Mouse (Mus musculus) liver, embryonic 11.5 days (tissue): Measurements from ENCODE around the gene Chst10. TPM values are rescaled to one million over a fixed set of nuclear protein-coding genes. Genes with fewer than 3 reads are reported as not detected.
A peak's percentile ranks its signal among the peaks of the same experiment; 100 is the strongest.

Source experiments
- ATAC-seq: fragments of 200-750 bp; cut with Nextera tagmentation; replicated peaks from 2 replicates; pipeline ENCODE4 v1.8.0; 2017; ENCODE audit warnings: moderate number of reproducible peaks, mild to moderate bottlenecking, moderate TSS enrichment, moderate library complexity; ENCODE audit not compliant: low FRiP score
- DNase-seq: peaks from one replicate; pipeline ENCODE4 v3.0.0-alpha.2; 2017; ENCODE audit warnings: low spot score
- H3K27ac ChIP-seq: fragments of 300-500 bp; sonication (generic); 2 replicates; pipeline ENCODE4 v1.5.1; 2014; ENCODE audit warnings: mild to moderate bottlenecking, low read depth, low read length, control low read depth
- H3K27me3 ChIP-seq: fragments of 300-500 bp; sonication (generic); replicated peaks from 2 replicates; pipeline ENCODE4 v1.6.1; 2014; ENCODE audit warnings: low read length, mixed read lengths; ENCODE audit not compliant: control insufficient read depth, insufficient read depth
- H3K36me3 ChIP-seq: fragments of 300-500 bp; sonication (generic); 2 replicates; pipeline ENCODE4 v1.6.1; 2014; ENCODE audit warnings: mild to moderate bottlenecking, low read length, moderate library complexity, mixed read lengths; ENCODE audit not compliant: control insufficient read depth, insufficient read depth
- H3K4me1 ChIP-seq: fragments of 300-500 bp; sonication (generic); replicated peaks from 2 replicates; pipeline ENCODE4 v1.6.1; 2014; ENCODE audit warnings: low read length, mixed read lengths; ENCODE audit not compliant: control insufficient read depth, insufficient read depth
- H3K4me2 ChIP-seq: fragments of 300-500 bp; sonication (generic); 2 replicates; pipeline ENCODE4 v1.6.1; 2014; ENCODE audit warnings: mild to moderate bottlenecking, control low read depth, moderate library complexity
- H3K4me3 ChIP-seq: fragments of 300-500 bp; sonication (generic); 2 replicates; pipeline ENCODE4 v1.5.1; 2014; ENCODE audit warnings: low read depth, low read length, control low read depth
- H3K9ac ChIP-seq: fragments of 300-500 bp; sonication (generic); 2 replicates; pipeline ENCODE4 v1.6.1; 2014; ENCODE audit warnings: low read depth, low read length, control low read depth
- H3K9me3 ChIP-seq: fragments of 300-500 bp; sonication (generic); 2 replicates; pipeline ENCODE4 v1.6.1; 2016; ENCODE audit warnings: low read length, inconsistent platforms, mixed read lengths; ENCODE audit not compliant: control insufficient read depth
- WGBS: fragments of 180-500 bp; shearing (Covaris S2); extraction: QIAGEN DNeasy Blood & Tissue Kit; methylation state at CpG from one replicate; pipeline ENCODE4 v1.1.7; 2014; 5-methylcytosine and 5-hydroxymethylcytosine counted together
- polyA plus RNA-seq: library from polyadenylated mRNA; unstranded; fragments of >200 nt; fragmentation: Nextera tagmentation; extraction: Ambion mirVana; gene quantifications from 2 replicates; pipeline ENCODE4 v1.2.1, GENCODE M21; 2014

The Chst10 gene
- polyA plus RNA-seq, 1 experiment from 2014 or later = 2.9 TPM

GRCm38 (mm10) chr1:38839944-38840343 lies 58.0 kb downstream of the Chst10 start:
- H3K4me2 ChIP-seq = no peak overlapping the region
- no peaks in the 10 kb centered on the region for H3K36me3 ChIP-seq
- peaks cover 33% of the 10 kb centered on the region for H3K27me3 ChIP-seq
- H3K4me1 ChIP-seq = peaks cover 5% of the 10 kb centered on the region
- no peak overlapping the region for H3K9ac ChIP-seq
- H3K27ac ChIP-seq = no peak overlapping the region
- ATAC-seq = no peak
- no peak overlapping the region for H3K4me3 ChIP-seq
- H3K9me3 ChIP-seq = no peaks in the 10 kb centered on the region
- 41% methylated on average over 1 of the region's 1 CpGs for WGBS
- no peak for DNase-seq

DNA sequence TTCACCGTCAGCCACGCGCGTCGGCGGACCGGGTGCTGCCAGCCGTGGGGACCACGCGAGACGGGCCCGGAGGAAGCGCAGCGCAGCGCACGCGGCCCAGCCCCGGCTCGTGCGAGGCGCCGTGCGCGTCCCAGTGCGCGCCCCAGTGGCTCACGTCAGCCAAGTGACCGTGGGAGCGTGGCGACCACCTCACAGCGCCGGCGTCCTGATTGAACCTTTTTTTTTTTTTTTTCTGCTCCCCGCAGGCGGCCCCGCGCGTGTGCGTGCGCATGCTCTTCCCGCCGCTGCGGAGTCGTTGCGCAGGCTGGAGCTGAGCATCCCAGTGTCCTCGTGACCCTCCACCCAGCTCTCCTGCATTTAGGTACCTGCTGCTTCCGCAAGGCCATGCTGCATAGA lies 61.5 kb downstream of the Chst10 start, which contains the start of gene Lonrf2:
Gene Lonrf2 (minus strand): TSS at position 235 of the 396 bp plus-strand sequence.
- WGBS = 5% methylated on average over 46 of the region's 47 CpGs
- Histone ChIP-seq H3K9ac (0 out of 2 replicates have a peak within 1 kb of the TSS, but pooled peaks have one; percentile 26), H3K27ac (no peak within 1 kb of the TSS)

GRCm38 (mm10) chr1:38835568-38836476 lies 62.1 kb downstream of the Chst10 start:
- 0 out of 2 replicates have a peak overlapping the region, but pooled peaks have one; percentile 26 for H3K9ac ChIP-seq
- peak overlapping the region; percentile 79 for H3K4me2 ChIP-seq
- H3K27ac ChIP-seq = no peak overlapping the region
- ATAC-seq (0 out of 2 replicates have a peak, but pooled peaks have one; percentile 18), DNase-seq (peak; percentile 36)
- H3K27me3 ChIP-seq = peaks cover 38% of the 10 kb centered on the region
- 4% methylated on average over 91 of the region's 103 CpGs for WGBS
- H3K4me3 ChIP-seq = peak overlapping the region; percentile 53
- H3K9me3 ChIP-seq = no peaks in the 10 kb centered on the region
- H3K36me3 ChIP-seq = no peaks in the 10 kb centered on the region
- peaks cover 5% of the 10 kb centered on the region for H3K4me1 ChIP-seq

More for the DNA sequence above, 61.5 kb downstream of the Chst10 start, which contains the start of gene Lonrf2:
- ATAC-seq (no peak), DNase-seq (peak; percentile 33)
- Histone ChIP-seq H3K36me3 (no peaks in the 10 kb centered on the region), H3K27me3 (peaks cover 38% of the 10 kb centered on the region), H3K4me1 (peaks cover 5% of the 10 kb centered on the region), H3K4me3 (peak within 1 kb of the TSS; percentile 53), H3K4me2 (peak within 1 kb of the TSS; percentile 79), H3K9me3 (no peaks in the 10 kb centered on the region)

DNA sequence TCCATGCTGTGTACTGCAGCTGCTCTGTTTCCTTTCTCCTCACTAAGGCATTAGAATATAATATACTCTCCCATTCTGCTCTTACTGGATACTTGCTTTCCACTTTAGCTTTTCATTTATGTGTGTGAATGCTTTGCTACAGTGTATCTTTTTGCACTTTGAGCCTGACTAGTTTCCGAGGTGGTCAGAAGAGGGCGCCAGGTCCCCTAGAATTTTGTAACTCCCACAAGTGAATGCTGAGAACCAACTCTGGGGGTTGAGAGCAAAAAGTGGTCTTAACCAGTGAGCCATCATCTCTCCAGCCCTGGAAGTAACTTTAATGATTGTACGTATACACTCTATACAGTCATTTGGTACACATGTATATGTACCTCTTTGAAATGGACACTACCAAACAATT lies 63.1 kb downstream of the Chst10 start:
- no peak overlapping the region for H3K9ac ChIP-seq
- DNase-seq = no peak
- WGBS = 29% methylated on average over 3 of the region's 3 CpGs
- no peaks in the 10 kb centered on the region for H3K36me3 ChIP-seq
- peaks cover 38% of the 10 kb centered on the region for H3K27me3 ChIP-seq
- no peak overlapping the region for H3K4me2 ChIP-seq
- no peak overlapping the region for H3K27ac ChIP-seq
- no peak overlapping the region for H3K4me3 ChIP-seq
- H3K4me1 ChIP-seq = peaks cover 5% of the 10 kb centered on the region
- H3K9me3 ChIP-seq = no peaks in the 10 kb centered on the region
- ATAC-seq = no peak

DNA sequence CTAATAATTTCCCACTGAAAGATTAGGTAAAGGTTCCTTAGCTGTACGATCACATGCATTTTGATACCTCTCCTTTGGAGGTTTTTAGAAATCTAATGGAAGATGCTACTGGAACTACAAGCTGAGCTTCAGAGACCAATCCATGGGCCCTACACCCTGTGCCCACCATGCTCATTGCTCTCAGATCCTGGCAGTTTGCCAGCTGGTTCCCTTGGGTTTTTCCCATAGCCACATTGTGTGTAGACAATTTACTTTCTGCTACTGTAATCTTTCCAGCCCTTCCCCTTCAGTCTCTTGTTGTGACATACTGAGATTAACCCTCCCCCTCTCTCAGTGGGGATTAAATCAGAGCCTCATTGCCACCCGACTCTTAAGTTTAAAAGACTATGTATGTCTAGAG lies 73.0 kb downstream of the Chst10 start:
- WGBS = 55% methylated on average over 2 of the region's 2 CpGs
- Histone ChIP-seq H3K4me1 (no peaks in the 10 kb centered on the region), H3K36me3 (no peaks in the 10 kb centered on the region), H3K9ac (no peak overlapping the region), H3K4me3 (no peak overlapping the region), H3K27me3 (no peaks in the 10 kb centered on the region; the same call in 1 of the 2 replicates), H3K9me3 (no peaks in the 10 kb centered on the region), H3K4me2 (no peak overlapping the region), H3K27ac (no peak overlapping the region)
- DNase-seq (no peak), ATAC-seq (no peak)

GRCm38 (mm10) chr1:38823851-38824250 lies 74.1 kb downstream of the Chst10 start:
- 64% methylated on average over 2 of the region's 2 CpGs for WGBS
- H3K36me3 ChIP-seq = no peaks in the 10 kb centered on the region
- H3K27ac ChIP-seq = no peak overlapping the region
- no peak overlapping the region for H3K4me3 ChIP-seq
- H3K4me1 ChIP-seq = no peaks in the 10 kb centered on the region
- H3K27me3 ChIP-seq = no peaks in the 10 kb centered on the region; the same call in 1 of the 2 replicates
- no peak overlapping the region for H3K4me2 ChIP-seq
- no peak for ATAC-seq
- no peak for DNase-seq
- no peak overlapping the region for H3K9ac ChIP-seq
- no peaks in the 10 kb centered on the region for H3K9me3 ChIP-seq

- Histone ChIP-seq H3K4me3 (no peak overlapping the region), H3K9me3 (no peaks in the 10 kb centered on the region), H3K4me1 (no peaks in the 10 kb centered on the region), H3K27me3 (no peaks in the 10 kb centered on the region; the same call in 1 of the 2 replicates), H3K4me2 (no peak overlapping the region), H3K36me3 (no peaks in the 10 kb centered on the region), H3K27ac (no peak overlapping the region), H3K9ac (no peak overlapping the region)
- DNase-seq = no peak
- no peak for ATAC-seq
These were observed 78.3 kb downstream of the Chst10 start for GRCm38 (mm10) chr1:38819691-38820090.

DNA sequence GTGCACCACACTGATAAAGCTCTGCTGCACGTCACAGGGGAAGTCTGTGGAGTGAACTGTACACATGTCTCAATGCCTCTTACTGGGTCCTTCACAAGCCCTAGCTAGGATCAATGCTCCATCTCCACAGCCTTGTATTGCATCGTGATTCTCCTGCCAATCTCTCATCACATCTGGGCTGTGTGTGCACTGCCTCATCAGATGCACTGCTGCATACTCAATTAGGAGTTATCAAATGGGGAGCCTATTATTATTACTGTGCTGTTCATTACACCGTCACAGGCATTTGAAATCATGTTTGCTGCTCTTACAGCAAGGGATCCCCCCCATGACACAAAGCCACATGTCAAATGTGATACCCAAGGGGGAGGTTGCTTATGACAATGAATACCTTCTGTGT lies 80.3 kb downstream of the Chst10 start:
- no peak overlapping the region for H3K27ac ChIP-seq
- 66% methylated on average over 3 of the region's 3 CpGs for WGBS
- no peaks in the 10 kb centered on the region for H3K27me3 ChIP-seq
- H3K36me3 ChIP-seq = no peaks in the 10 kb centered on the region
- H3K4me2 ChIP-seq = no peak overlapping the region
- no peak overlapping the region for H3K4me3 ChIP-seq
- no peak for DNase-seq
- no peaks in the 10 kb centered on the region for H3K9me3 ChIP-seq
- ATAC-seq = no peak
- no peaks in the 10 kb centered on the region for H3K4me1 ChIP-seq
- no peak overlapping the region for H3K9ac ChIP-seq

DNA sequence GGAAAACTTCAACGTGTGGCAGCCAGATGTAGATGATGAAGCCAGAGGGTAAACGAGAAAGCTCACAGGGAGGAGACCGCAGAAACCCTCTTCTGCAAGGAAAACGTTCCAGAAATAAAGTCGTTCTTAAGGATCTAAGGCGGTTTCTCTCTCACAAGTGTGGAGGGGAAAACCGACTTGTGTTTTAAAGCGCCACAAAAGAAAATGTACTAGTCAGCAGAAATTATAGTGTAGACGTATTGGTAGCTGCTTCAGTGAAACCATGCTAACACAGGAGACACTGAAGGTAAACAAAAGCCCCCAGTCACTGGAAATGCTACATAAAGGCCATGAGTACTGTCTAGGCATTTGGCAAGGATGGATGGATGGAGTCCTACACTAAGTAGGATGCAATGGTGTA lies 80.7 kb downstream of the Chst10 start:
- no peak overlapping the region for H3K27ac ChIP-seq
- H3K4me3 ChIP-seq = no peak overlapping the region
- DNase-seq = no peak
- no peak overlapping the region for H3K4me2 ChIP-seq
- no peaks in the 10 kb centered on the region for H3K9me3 ChIP-seq
- H3K4me1 ChIP-seq = no peaks in the 10 kb centered on the region
- no peaks in the 10 kb centered on the region for H3K27me3 ChIP-seq
- 75% methylated on average over 9 of the region's 9 CpGs for WGBS
- no peaks in the 10 kb centered on the region for H3K36me3 ChIP-seq
- no peak for ATAC-seq
- no peak overlapping the region for H3K9ac ChIP-seq
